10 mouse cellular contexts compared by ENCODE assay signal in genomic region chr9:106154106-106154505, GRCm38 (mm10). TPM values are rescaled to one million over a fixed set of nuclear protein-coding genes. Genes with fewer than 3 reads are reported as not detected.
DNase-seq lines count a peak whose midpoint lies in the region; ATAC-seq and TF ChIP-seq lines count a peak whose summit lies in the region.
"Had no signal": no experiment of that assay in that cellular context is flagged by ENCODE, and none has a peak within 500 bp of the region (broad histone marks: within the 10 kb centered on the region; RNA-seq: fewer than 3 reads in every experiment).

No protein-coding gene starts in this region.

- no peak for TF ChIP-seq EP300 in liver, postnatal 0 days (IDR thresholded peaks at IDR 0.05; ENCODE audit: low read depth)

- WGBS in forebrain, embryonic 13.5 days = 79% methylated on average over 9 of the region's 9 CpGs
- 80% methylated on average over 9 of the region's 9 CpGs for WGBS in forebrain, embryonic 14.5 days
- 81% methylated on average over 9 of the region's 9 CpGs for WGBS in liver, postnatal 0 days (ENCODE audit: insufficient replicate concordance)
- WGBS in midbrain, embryonic 15.5 days = 83% methylated on average over 9 of the region's 9 CpGs

- H3K36me3 ChIP-seq in forebrain, embryonic 13.5 days (ENCODE audit: poor library complexity, severe bottlenecking) = peaks cover 33% of the 10 kb centered on the region
- H3K36me3 ChIP-seq in forebrain, embryonic 14.5 days (ENCODE audit: control insufficient read depth, insufficient read depth, low read length) = peaks cover 23% of the 10 kb centered on the region; the same call in 1 of the 2 replicates
- no peaks in the 10 kb centered on the region; the same call in 1 of the 2 replicates for H3K36me3 ChIP-seq in liver, postnatal 0 days (replicated peaks; ENCODE audit: insufficient read depth, low read length)
- H3K36me3 ChIP-seq in midbrain, embryonic 15.5 days (replicated peaks) = peaks cover 5% of the 10 kb centered on the region; the same call in 1 of the 2 replicates

- H3K4me1 ChIP-seq in forebrain, embryonic 13.5 days = peaks cover 46% of the 10 kb centered on the region
- H3K4me1 ChIP-seq in forebrain, embryonic 14.5 days (ENCODE audit: control insufficient read depth, insufficient read depth, low read length) = peaks cover 7% of the 10 kb centered on the region; the same call in 1 of the 2 replicates
- peaks cover 8% of the 10 kb centered on the region for H3K4me1 ChIP-seq in liver, postnatal 0 days (ENCODE audit: insufficient read depth)
- peaks cover 56% of the 10 kb centered on the region for H3K4me1 ChIP-seq in midbrain, embryonic 15.5 days

- intact Hi-C loops in heart, postnatal 25 days (cut with DNase I) = no loop called here

- H3K4me2 ChIP-seq in forebrain, embryonic 13.5 days = no peak overlapping the region
- H3K4me2 ChIP-seq in forebrain, embryonic 14.5 days (ENCODE audit: low read length) = no peak overlapping the region
- 0 out of 2 replicates have a peak overlapping the region, but pooled peaks have one; percentile 9 for H3K4me2 ChIP-seq in liver, postnatal 0 days (ENCODE audit: low read depth, low read length)
- no peak overlapping the region for H3K4me2 ChIP-seq in midbrain, embryonic 15.5 days

- ATAC-seq in forebrain, embryonic 13.5 days = no peak
- no peak for ATAC-seq in forebrain, embryonic 14.5 days
- no peak for ATAC-seq in liver, postnatal 0 days
- no peak for ATAC-seq in midbrain, embryonic 15.5 days (replicated peaks)

- H3K9me3 ChIP-seq in forebrain, embryonic 13.5 days (replicated peaks) = no peaks in the 10 kb centered on the region
- H3K9me3 ChIP-seq in forebrain, embryonic 14.5 days (replicated peaks; ENCODE audit: control insufficient read depth, low read length) = no peaks in the 10 kb centered on the region
- no peaks in the 10 kb centered on the region for H3K9me3 ChIP-seq in liver, postnatal 0 days (ENCODE audit: low read length)
- H3K9me3 ChIP-seq in midbrain, embryonic 15.5 days = no peaks in the 10 kb centered on the region

- peaks cover 30% of the 10 kb centered on the region for H3K27me3 ChIP-seq in forebrain, embryonic 13.5 days
- peaks cover 3% of the 10 kb centered on the region; the same call in 1 of the 2 replicates for H3K27me3 ChIP-seq in forebrain, embryonic 14.5 days (replicated peaks; ENCODE audit: control insufficient read depth, insufficient read depth, low read length)
- H3K27me3 ChIP-seq in liver, postnatal 0 days (ENCODE audit: insufficient read depth, low read length) = peaks cover 12% of the 10 kb centered on the region
- H3K27me3 ChIP-seq in midbrain, embryonic 15.5 days (replicated peaks) = no peaks in the 10 kb centered on the region

- no peak for DNase-seq in forebrain, embryonic 14.5 days (ENCODE audit: low spot score)
- no peak for DNase-seq in liver, postnatal 0 days
- no peak for DNase-seq in liver
- DNase-seq in adrenal gland, postnatal 14 days = peak; percentile 85
- no peak for DNase-seq in right cerebral cortex, adult 18-20 months
- DNase-seq in heart, postnatal 25 days (ENCODE audit: low spot score) = no peak
- DNase-seq: lung, postnatal 14 days; thymus, adult 2 months had no signal

- H3K27ac ChIP-seq in forebrain, embryonic 13.5 days = 0 out of 2 replicates have a peak overlapping the region, but pooled peaks have one; percentile 6
- H3K27ac ChIP-seq in forebrain, embryonic 14.5 days (ENCODE audit: low read depth, low read length) = no peak overlapping the region
- H3K27ac ChIP-seq in liver, postnatal 0 days (ENCODE audit: low read depth) = no peak overlapping the region
- peak overlapping the region; percentile 61; the same call in 1 of the 2 replicates for H3K27ac ChIP-seq in midbrain, embryonic 15.5 days

- TF ChIP-seq CTCF in liver, postnatal 0 days (IDR thresholded peaks at IDR 0.05; ENCODE audit: low read depth) = no peak

- no peak overlapping the region for H3K9ac ChIP-seq in forebrain, embryonic 13.5 days
- no peak overlapping the region for H3K9ac ChIP-seq in forebrain, embryonic 14.5 days (ENCODE audit: low read length)
- H3K9ac ChIP-seq in liver, postnatal 0 days (replicated peaks) = 0 out of 2 replicates have a peak overlapping the region, but pooled peaks have one; percentile 11
- H3K9ac ChIP-seq in midbrain, embryonic 15.5 days = no peak overlapping the region

- H3K4me3 ChIP-seq in forebrain, embryonic 13.5 days = no peak overlapping the region
- H3K4me3 ChIP-seq in forebrain, embryonic 14.5 days (ENCODE audit: low read depth, low read length) = no peak overlapping the region
- no peak overlapping the region for H3K4me3 ChIP-seq in liver, postnatal 0 days (ENCODE audit: low read depth, low read length)
- no peak overlapping the region for H3K4me3 ChIP-seq in midbrain, embryonic 15.5 days

RNA-seq across cellular contexts. Expression of gene Glyctk, which starts 3.8 kb away (rescaled TPM):
- polyA plus RNA-seq in forebrain, embryonic 13.5 days (2015; fragmentation: Nextera tagmentation; extraction: Ambion mirVana) = 6.4 and 7.9 TPM in 2 replicates
- polyA plus RNA-seq in forebrain, embryonic 14.5 days (2014; fragmentation: Nextera tagmentation; extraction: Ambion mirVana) = 2.3 TPM in 2 replicates
- 41.4 and 46.5 TPM in 2 replicates for polyA plus RNA-seq in liver, postnatal 0 days (2015; fragmentation: Nextera tagmentation; extraction: Ambion mirVana)
- 3.6 and 13.6 TPM in 2 replicates for total RNA-seq in adrenal gland, postnatal 14 days (2021)
- polyA plus RNA-seq in midbrain, embryonic 15.5 days (2015; fragmentation: Nextera tagmentation; extraction: Ambion mirVana) = 4.5 and 4.9 TPM in 2 replicates
- 1 to 10 TPM; 1.7 to 2.1 TPM for total RNA-seq in heart, postnatal 25 days (2021)

RNA-seq across cellular contexts. Expression of gene Wdr82, which starts 16.6 kb away (rescaled TPM):
- 33.8 and 40.1 TPM in 2 replicates for polyA plus RNA-seq in forebrain, embryonic 13.5 days (2015; fragmentation: Nextera tagmentation; extraction: Ambion mirVana)
- 54.7 and 56.4 TPM in 2 replicates for polyA plus RNA-seq in forebrain, embryonic 14.5 days (2014; fragmentation: Nextera tagmentation; extraction: Ambion mirVana)
- polyA plus RNA-seq in liver, postnatal 0 days (2015; fragmentation: Nextera tagmentation; extraction: Ambion mirVana) = 5.3 and 5.7 TPM in 2 replicates
- 83.9 and 84.7 TPM in 2 replicates for total RNA-seq in adrenal gland, postnatal 14 days (2021)
- 40.5 and 41.1 TPM in 2 replicates for polyA plus RNA-seq in midbrain, embryonic 15.5 days (2015; fragmentation: Nextera tagmentation; extraction: Ambion mirVana)
- total RNA-seq in heart, postnatal 25 days (2021) = 10 to 100 TPM; 42.6 to 45.8 TPM

RNA-seq across cellular contexts. Expression of gene Ppm1m, which starts 45.4 kb away (rescaled TPM):
- polyA plus RNA-seq in forebrain, embryonic 13.5 days (2015; fragmentation: Nextera tagmentation; extraction: Ambion mirVana) = 19.5 and 20.1 TPM in 2 replicates
- 10.3 and 10.7 TPM in 2 replicates for polyA plus RNA-seq in forebrain, embryonic 14.5 days (2014; fragmentation: Nextera tagmentation; extraction: Ambion mirVana)
- polyA plus RNA-seq in liver, postnatal 0 days (2015; fragmentation: Nextera tagmentation; extraction: Ambion mirVana) = 11.0 and 11.1 TPM in 2 replicates
- total RNA-seq in adrenal gland, postnatal 14 days (2021) = 133 and 136 TPM in 2 replicates
- 17.2 and 20.5 TPM in 2 replicates for polyA plus RNA-seq in midbrain, embryonic 15.5 days (2015; fragmentation: Nextera tagmentation; extraction: Ambion mirVana)
- 10 to 100 TPM; 10.0 to 12.2 TPM for total RNA-seq in heart, postnatal 25 days (2021)

RNA-seq across cellular contexts. Expression of gene Twf2, which starts 48.8 kb away (rescaled TPM):
- polyA plus RNA-seq in forebrain, embryonic 13.5 days (2015; fragmentation: Nextera tagmentation; extraction: Ambion mirVana) = 48.0 and 51.7 TPM in 2 replicates
- 57.5 and 64.7 TPM in 2 replicates for polyA plus RNA-seq in forebrain, embryonic 14.5 days (2014; fragmentation: Nextera tagmentation; extraction: Ambion mirVana)
- 22.4 and 23.0 TPM in 2 replicates for polyA plus RNA-seq in liver, postnatal 0 days (2015; fragmentation: Nextera tagmentation; extraction: Ambion mirVana)
- total RNA-seq in adrenal gland, postnatal 14 days (2021) = 43.6 and 54.3 TPM in 2 replicates
- 51.8 and 55.8 TPM in 2 replicates for polyA plus RNA-seq in midbrain, embryonic 15.5 days (2015; fragmentation: Nextera tagmentation; extraction: Ambion mirVana)
- total RNA-seq in heart, postnatal 25 days (2021) = 100 to 1,000 TPM; 160 to 189 TPM

RNA-seq across cellular contexts. Expression of gene Col6a4, which starts 57.5 kb away (rescaled TPM):
- polyA plus RNA-seq in forebrain, embryonic 13.5 days (2015; fragmentation: Nextera tagmentation; extraction: Ambion mirVana) = 0.49 and 0.50 TPM in 2 replicates
- 0.22 and 0.66 TPM in 2 replicates for polyA plus RNA-seq in forebrain, embryonic 14.5 days (2014; fragmentation: Nextera tagmentation; extraction: Ambion mirVana)
- polyA plus RNA-seq in liver, postnatal 0 days (2015; fragmentation: Nextera tagmentation; extraction: Ambion mirVana) = not detected in 2 replicates
- total RNA-seq in adrenal gland, postnatal 14 days (2021) = 0.30 and 4.1 TPM in 2 replicates
- polyA plus RNA-seq in midbrain, embryonic 15.5 days (2015; fragmentation: Nextera tagmentation; extraction: Ambion mirVana) = 1.8 TPM in 2 replicates
- not detected for total RNA-seq in heart, postnatal 25 days (2021)

Comparison
In these comparisons a context has a peak if more than half of its experiments do, and no peak if none do; other contexts are left out.
1. H3K27ac ChIP-seq: peak in forebrain, embryonic 13.5 days (single experiment) and midbrain, embryonic 15.5 days (single experiment); none in forebrain, embryonic 14.5 days (single experiment) and liver, postnatal 0 days (single experiment).